Comparison of ENCODE assay signal across 8 mouse cellular contexts in the genomic region with DNA sequence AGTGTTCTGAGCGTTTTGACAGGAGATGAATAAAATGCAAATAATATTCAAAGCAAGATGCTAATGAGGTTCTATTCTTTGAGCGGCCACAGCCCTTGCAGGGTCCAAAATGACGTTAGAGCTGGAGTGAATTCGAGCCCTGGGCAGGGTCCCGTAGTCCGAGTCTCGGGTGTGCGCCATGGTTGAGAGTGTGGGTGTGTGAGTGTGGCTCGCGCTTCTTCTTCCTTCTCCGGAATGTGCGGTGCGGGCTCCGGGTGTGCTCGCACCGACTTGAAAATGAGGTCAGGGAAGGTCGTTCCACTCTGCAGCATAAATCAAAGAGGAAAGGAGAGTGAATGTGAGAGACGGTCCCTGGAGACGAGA. TPM values are rescaled to one million over a fixed set of nuclear protein-coding genes. Genes with fewer than 3 reads are reported as not detected.
DNase-seq lines count a peak whose midpoint lies in the region; ATAC-seq and TF ChIP-seq lines count a peak whose summit lies in the region.

No protein-coding gene starts in this region.

- H3K9me3 ChIP-seq in forebrain, postnatal 0 days (ENCODE audit: low read length): 0 out of 2 replicates have a peak, but pooled peaks cover 3% of the 10 kb centered on the region
- no peaks in the 10 kb centered on the region for H3K9me3 ChIP-seq in lung, postnatal 0 days (ENCODE audit: low read length)

- H3K4me3 ChIP-seq in thymus, adult 2 months (ENCODE audit: control insufficient read depth, insufficient read depth, low read length): no peak overlapping the region
- peak overlapping the region; percentile 19 for H3K4me3 ChIP-seq in forebrain, postnatal 0 days (ENCODE audit: low read depth, low read length)
- H3K4me3 ChIP-seq in lung, postnatal 0 days (ENCODE audit: low read depth, low read length): peak overlapping the region; percentile 3; the same call in 1 of the 2 replicates

- no peak overlapping the region for H3K27ac ChIP-seq in thymus, adult 2 months (ENCODE audit: control insufficient read depth, insufficient read depth, low read length)
- H3K27ac ChIP-seq in forebrain, postnatal 0 days (ENCODE audit: low read depth, low read length): no peak overlapping the region
- no peak overlapping the region for H3K27ac ChIP-seq in lung, postnatal 0 days (ENCODE audit: low read length)

- H3K27me3 ChIP-seq in thymus, adult 2 months (ENCODE audit: control insufficient read depth, insufficient read depth, low read length): peaks cover 31% of the 10 kb centered on the region
- peaks cover 50% of the 10 kb centered on the region for H3K27me3 ChIP-seq in forebrain, postnatal 0 days (ENCODE audit: insufficient read depth, low read length)
- H3K27me3 ChIP-seq in lung, postnatal 0 days (replicated peaks; ENCODE audit: insufficient read depth, low read length): peaks cover 29% of the 10 kb centered on the region

- peak overlapping the region; percentile 41 for H3K4me2 ChIP-seq in forebrain, postnatal 0 days (ENCODE audit: low read depth)
- peak overlapping the region; percentile 53 for H3K4me2 ChIP-seq in lung, postnatal 0 days (replicated peaks; ENCODE audit: low read depth, low read length)

- DNase-seq in thymus, postnatal 14 days: peak; percentile 19
- DNase-seq in thymus, adult 2 months: no peak
- DNase-seq in forebrain, postnatal 0 days: peak; percentile 32
- DNase-seq in lung, postnatal 0 days (ENCODE audit: low spot score): no peak
- DNase-seq in yolk sac, embryonic 10.5 days (ENCODE audit: low spot score): peak; percentile 59
- DNase-seq in thymus, adult 18-20 months: no peak
- no peak for DNase-seq in layer of hippocampus, adult 18-20 months (ENCODE audit: low spot score in 2 of 2)
- DNase-seq in kidney, postnatal 14 days: no peak

- peaks cover 10% of the 10 kb centered on the region for H3K4me1 ChIP-seq in thymus, adult 2 months (replicated peaks; ENCODE audit: control insufficient read depth, insufficient read depth, low read length)
- H3K4me1 ChIP-seq in forebrain, postnatal 0 days (ENCODE audit: insufficient read depth): peaks cover 20% of the 10 kb centered on the region
- H3K4me1 ChIP-seq in lung, postnatal 0 days (ENCODE audit: insufficient read depth, low read depth, low read length): peaks cover 7% of the 10 kb centered on the region; the same call in 1 of the 2 replicates

- no peaks in the 10 kb centered on the region for H3K36me3 ChIP-seq in thymus, adult 2 months (ENCODE audit: control insufficient read depth, insufficient read depth, low read length)
- no peaks in the 10 kb centered on the region for H3K36me3 ChIP-seq in forebrain, postnatal 0 days (ENCODE audit: insufficient read depth)
- no peaks in the 10 kb centered on the region for H3K36me3 ChIP-seq in lung, postnatal 0 days (ENCODE audit: insufficient read depth, low read length)

- TF ChIP-seq POLR2A in thymus, adult 2 months (IDR thresholded peaks at IDR 0.05; ENCODE audit: control insufficient read depth, extremely low read depth, insufficient read depth, low read length, poor library complexity): no peak

- under 1% methylated on average over 19 of the region's 19 CpGs for WGBS in thymus, adult 2 months
- under 1% methylated on average over 19 of the region's 19 CpGs for WGBS in forebrain, postnatal 0 days
- 1% methylated on average over 19 of the region's 19 CpGs for WGBS in lung, postnatal 0 days

- 0 out of 2 replicates have a peak overlapping the region, but pooled peaks have one; percentile 10 for H3K9ac ChIP-seq in forebrain, postnatal 0 days
- no peak overlapping the region for H3K9ac ChIP-seq in lung, postnatal 0 days (replicated peaks; ENCODE audit: low read depth)

- no peak for ATAC-seq in forebrain, postnatal 0 days
- ATAC-seq in lung, postnatal 0 days: no peak

- no peak for TF ChIP-seq EP300 in lung, postnatal 0 days (IDR thresholded peaks at IDR 0.05)

- TF ChIP-seq CTCF in thymus, adult 2 months (IDR thresholded peaks at IDR 0.05; ENCODE audit: borderline replicate concordance, control insufficient read depth, extremely low read depth, insufficient read depth, low read length, poor library complexity): no peak
- TF ChIP-seq CTCF in forebrain, postnatal 0 days (IDR thresholded peaks at IDR 0.05; ENCODE audit: low read depth): no peak
- no peak for TF ChIP-seq CTCF in lung, postnatal 0 days (IDR thresholded peaks at IDR 0.05)

RNA-seq across cellular contexts. Expression of a gene that starts 9.4 kb away (rescaled TPM):
- 0.12 TPM in 1 of 2 replicates, not detected in the other for polyA plus RNA-seq in thymus, adult 2 months (2012; rRNA removed)
- total RNA-seq in forebrain, postnatal 0 days (2014; rRNA removed): not detected in 2 replicates
- not detected in 2 replicates for polyA plus RNA-seq in forebrain, postnatal 0 days (2015; fragmentation: Nextera tagmentation; extraction: Ambion mirVana)
- polyA plus RNA-seq in lung, postnatal 0 days (2015; fragmentation: Nextera tagmentation; extraction: Ambion mirVana): not detected in 2 replicates
- total RNA-seq in layer of hippocampus, adult 18-20 months (2021): not detected

RNA-seq across cellular contexts. Expression of a gene that starts 47.6 kb away (rescaled TPM):
- 0.15 and 0.28 TPM in 2 replicates for polyA plus RNA-seq in thymus, adult 2 months (2012; rRNA removed)
- not detected in 2 replicates for total RNA-seq in forebrain, postnatal 0 days (2014; rRNA removed)
- not detected in 2 replicates for polyA plus RNA-seq in forebrain, postnatal 0 days (2015; fragmentation: Nextera tagmentation; extraction: Ambion mirVana)
- polyA plus RNA-seq in lung, postnatal 0 days (2015; fragmentation: Nextera tagmentation; extraction: Ambion mirVana): 0.12 and 0.32 TPM in 2 replicates
- total RNA-seq in layer of hippocampus, adult 18-20 months (2021): not detected

Comparison
In these comparisons a context has a peak if more than half of its experiments do, and no peak if none do; other contexts are left out.
1. DNase-seq: peak in thymus, postnatal 14 days (single experiment), forebrain, postnatal 0 days (single experiment) and yolk sac, embryonic 10.5 days (single experiment); none in thymus, adult 2 months (single experiment), lung, postnatal 0 days (single experiment), thymus, adult 18-20 months (0 of 2), layer of hippocampus, adult 18-20 months (0 of 2) and kidney, postnatal 14 days (single experiment).